Mouse (Mus musculus): Measurements from ENCODE around the gene Pelo.
A peak's percentile ranks its signal among the peaks of the same experiment; 100 is the strongest.

Gene Pelo

GRCm38 (mm10) chr13:115090069-115090976, at the start of gene Pelo:
Pelo (minus strand) TSS chr13:115090186.
- peak; percentile 95 to 96 for DNase-seq (ENCODE audit: low spot score in 2 of 2)

GRCm38 (mm10) chr13:115138513-115138912, 48.5 kb upstream of the Pelo start:
- no peak for DNase-seq (ENCODE audit: low spot score in 2 of 2)

DNA sequence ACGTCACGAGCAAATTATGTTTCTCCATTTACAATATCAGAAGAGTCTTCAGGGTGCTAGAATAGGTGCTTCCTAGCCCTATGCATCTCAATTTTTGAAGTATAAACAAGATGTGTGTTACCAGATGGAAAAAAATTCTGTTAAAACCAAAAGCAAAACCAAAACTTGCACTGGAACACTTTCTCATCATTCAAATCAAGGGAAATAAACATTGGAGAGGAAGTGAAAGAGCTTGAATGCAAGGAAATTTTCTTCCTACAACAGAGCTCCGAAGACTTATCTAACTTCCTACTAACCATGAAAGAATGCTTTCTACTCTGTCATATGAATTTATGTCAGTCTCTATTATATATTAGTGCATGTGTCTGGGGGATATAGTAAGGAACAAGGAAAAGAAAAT, 46.8 kb upstream of the Pelo start:
- DNase-seq (ENCODE audit: low spot score in 2 of 2), result peak in 1 of 2 experiments; percentile 5

DNA sequence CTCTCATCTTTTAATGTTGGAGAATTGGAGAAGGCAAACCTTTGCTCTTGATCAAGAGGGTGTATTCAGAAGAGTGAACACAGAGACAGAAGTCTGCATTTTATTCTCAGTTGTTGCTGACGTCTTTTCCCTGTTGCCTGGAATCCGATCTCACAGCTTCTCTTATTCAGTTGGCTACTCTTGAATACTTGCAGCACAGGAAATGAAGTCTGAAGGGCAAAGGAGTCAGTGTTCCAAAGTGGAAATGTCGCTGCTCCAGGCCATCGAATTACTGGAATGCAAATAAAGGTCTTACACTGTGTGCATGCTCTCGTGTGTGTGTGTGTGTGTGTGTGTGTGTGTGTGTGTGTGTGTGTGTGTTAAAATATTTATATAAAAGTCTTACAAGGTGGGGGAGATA, 42.4 kb upstream of the Pelo start:
- no peak for DNase-seq (ENCODE audit: low spot score in 2 of 2)

GRCm38 (mm10) chr13:115131381-115131780, 41.4 kb upstream of the Pelo start:
- no peak for DNase-seq (ENCODE audit: low spot score in 2 of 2)

- no peak for DNase-seq (ENCODE audit: low spot score in 2 of 2)
These were observed 40.0 kb upstream of the Pelo start for GRCm38 (mm10) chr13:115130035-115130434.

GRCm38 (mm10) chr13:115127826-115128225, 37.8 kb upstream of the Pelo start:
- no peak for DNase-seq (ENCODE audit: low spot score in 2 of 2)

DNA sequence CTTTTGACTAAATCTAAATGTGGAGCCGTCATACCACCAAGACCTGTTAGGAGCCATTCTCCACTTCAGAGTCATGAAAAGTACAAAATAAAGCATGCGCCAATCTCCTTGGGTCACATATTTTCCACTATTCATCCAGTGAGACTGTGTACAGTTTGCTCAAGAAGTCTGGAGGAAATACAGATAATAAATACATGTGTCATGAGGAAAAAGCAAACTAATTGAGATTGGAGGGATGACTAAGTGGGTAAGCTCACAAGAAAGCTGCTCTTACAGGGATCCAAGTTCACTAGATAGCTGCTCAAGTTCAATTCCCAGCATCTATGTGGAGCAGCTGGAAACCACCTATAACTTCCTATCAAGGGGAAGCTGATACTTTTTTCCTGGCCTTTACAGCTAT, 36.5 kb upstream of the Pelo start:
- no peak for DNase-seq (ENCODE audit: low spot score in 2 of 2)

- no peak for DNase-seq (ENCODE audit: low spot score in 2 of 2)
These were observed 35.1 kb upstream of the Pelo start for GRCm38 (mm10) chr13:115125130-115125529.

DNA sequence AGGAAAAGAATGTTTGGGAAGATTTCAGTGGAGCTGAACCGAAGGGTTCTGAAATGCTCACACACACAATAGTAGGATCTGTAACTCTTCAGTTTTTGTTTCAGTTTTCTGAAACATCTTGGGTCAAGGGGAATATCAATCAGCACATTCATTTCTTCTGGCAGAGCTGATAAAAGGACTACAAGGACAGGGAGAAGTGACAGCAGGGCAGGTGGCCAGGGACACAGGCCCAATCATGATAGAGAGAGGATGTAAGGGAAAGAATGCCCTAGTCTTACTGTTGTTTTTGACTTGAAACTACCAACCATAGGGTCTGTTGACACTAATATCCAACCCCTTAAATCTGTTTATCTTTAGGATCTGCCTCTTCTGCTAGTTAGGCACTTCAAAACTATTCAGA, 34.5 kb upstream of the Pelo start:
- no peak for DNase-seq (ENCODE audit: low spot score in 2 of 2)

- no peak for DNase-seq (ENCODE audit: low spot score in 2 of 2)
These were observed 28.8 kb upstream of the Pelo start for GRCm38 (mm10) chr13:115118756-115119155.

- DNase-seq (ENCODE audit: low spot score in 2 of 2), result no peak
These were observed 28.2 kb upstream of the Pelo start for GRCm38 (mm10) chr13:115118195-115118594.

DNA sequence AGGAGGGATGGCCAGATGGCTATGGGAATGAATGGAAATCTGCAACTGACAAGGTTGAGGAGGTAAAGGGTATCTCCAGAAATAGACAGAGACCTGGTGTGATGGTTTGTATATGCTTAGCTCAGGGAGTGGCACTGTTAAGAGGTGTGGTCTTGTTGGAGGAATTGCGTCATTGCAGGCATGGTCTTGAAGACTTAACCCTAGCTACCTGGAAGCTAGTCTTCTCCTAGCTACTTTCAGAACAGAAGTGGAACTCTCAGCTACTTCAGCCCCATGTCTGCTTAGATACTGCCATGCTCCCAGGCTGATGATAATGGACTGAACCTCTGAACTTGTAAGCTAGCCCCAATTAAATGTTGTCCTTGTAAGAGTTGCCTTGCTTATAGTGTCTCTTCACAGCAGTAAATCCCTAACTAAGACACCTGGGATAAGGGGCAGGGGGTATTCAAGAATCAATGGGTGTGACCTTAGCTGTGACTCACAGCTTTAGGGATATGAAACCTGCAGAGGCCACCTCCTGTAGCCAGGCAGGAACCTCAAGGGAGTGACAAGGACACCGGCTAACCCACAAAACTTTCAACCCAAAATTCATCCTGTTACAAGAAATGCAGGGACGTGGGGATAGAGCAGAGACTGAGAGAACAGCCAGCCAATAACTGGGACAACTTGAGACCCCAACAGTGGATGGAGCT, 27.1 kb upstream of the Pelo start:
- DNase-seq (ENCODE audit: low spot score in 2 of 2), result no peak

DNA sequence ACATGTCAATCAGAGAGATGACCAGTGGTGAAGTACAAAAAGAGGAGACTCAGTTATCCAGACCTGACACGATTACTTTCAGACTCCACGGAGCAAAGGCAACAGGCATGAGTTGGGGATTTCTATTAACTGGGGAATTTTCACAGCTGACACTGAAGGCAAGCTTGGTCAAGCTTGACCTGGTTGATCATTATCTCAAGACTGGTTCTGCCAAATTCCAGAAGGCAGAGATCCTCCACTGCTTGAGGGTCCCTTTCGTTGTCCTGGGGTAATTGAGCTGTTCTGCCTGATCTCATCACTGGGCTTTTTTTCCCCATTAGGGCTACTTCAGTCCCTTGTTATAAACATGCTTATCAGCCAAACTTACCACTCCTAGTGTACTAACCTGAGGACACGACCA, 19.6 kb upstream of the Pelo start:
- DNase-seq (ENCODE audit: low spot score in 2 of 2), result no peak

DNA sequence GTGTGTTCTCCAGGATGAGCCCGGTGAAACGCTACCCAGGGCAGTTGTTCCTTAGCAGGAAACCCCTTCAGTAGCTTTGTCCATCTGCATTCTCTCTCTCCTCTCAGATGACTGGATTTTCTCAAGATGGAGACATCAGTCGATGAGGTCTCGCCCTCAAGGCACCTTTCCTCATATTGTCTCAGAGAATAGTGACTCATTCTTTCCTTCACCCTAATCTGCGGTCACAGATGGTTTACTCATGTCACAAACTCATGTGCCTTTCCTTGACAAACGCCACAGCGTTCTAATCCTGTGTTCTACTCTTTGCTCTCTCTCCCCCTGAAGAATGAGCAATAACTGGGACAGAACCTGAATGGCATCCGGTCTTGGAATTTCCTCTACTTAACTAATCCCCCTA, 17.4 kb upstream of the Pelo start:
- DNase-seq (ENCODE audit: low spot score in 2 of 2), result no peak

DNA sequence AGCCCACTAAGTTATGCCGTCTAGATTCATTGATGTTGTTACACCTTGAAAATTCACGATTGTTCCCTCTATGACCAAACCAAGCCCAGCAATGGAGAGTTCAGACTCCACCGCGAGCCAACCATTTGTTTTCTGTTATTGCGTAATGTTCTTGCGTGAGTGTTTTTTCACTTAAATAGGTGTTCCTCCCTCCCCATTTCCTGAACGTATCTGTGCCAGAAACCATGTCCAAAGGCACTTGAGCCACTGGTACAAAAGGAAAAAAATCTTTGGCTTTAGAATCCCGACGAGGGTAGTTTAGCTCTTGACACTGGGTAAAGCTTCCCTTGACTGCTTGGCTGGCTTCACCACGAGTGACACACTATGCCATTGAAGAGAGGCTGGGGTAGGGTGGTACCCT, 16.2 kb upstream of the Pelo start:
- DNase-seq (ENCODE audit: low spot score in 2 of 2), result no peak

DNA sequence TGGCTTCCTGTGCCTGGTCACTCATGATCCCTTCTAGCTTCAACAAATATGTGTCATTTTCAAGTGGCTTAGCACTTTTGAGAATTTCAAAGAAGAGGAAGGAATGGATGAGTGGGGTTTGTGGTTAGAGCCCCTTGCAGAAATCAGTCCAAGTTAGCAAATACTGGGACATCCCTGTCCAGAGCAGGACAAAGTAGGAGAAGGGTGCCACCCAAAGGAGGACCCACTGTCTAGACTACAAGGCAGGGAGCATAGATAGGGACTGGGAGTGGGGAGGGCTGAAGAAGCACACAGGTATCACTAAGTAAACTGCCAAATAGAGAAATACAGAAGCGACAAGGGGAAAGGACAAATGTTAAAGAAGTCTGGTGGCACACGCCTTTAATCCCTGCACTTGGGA, 12.8 kb upstream of the Pelo start:
- no peak for DNase-seq (ENCODE audit: low spot score in 2 of 2)

DNA sequence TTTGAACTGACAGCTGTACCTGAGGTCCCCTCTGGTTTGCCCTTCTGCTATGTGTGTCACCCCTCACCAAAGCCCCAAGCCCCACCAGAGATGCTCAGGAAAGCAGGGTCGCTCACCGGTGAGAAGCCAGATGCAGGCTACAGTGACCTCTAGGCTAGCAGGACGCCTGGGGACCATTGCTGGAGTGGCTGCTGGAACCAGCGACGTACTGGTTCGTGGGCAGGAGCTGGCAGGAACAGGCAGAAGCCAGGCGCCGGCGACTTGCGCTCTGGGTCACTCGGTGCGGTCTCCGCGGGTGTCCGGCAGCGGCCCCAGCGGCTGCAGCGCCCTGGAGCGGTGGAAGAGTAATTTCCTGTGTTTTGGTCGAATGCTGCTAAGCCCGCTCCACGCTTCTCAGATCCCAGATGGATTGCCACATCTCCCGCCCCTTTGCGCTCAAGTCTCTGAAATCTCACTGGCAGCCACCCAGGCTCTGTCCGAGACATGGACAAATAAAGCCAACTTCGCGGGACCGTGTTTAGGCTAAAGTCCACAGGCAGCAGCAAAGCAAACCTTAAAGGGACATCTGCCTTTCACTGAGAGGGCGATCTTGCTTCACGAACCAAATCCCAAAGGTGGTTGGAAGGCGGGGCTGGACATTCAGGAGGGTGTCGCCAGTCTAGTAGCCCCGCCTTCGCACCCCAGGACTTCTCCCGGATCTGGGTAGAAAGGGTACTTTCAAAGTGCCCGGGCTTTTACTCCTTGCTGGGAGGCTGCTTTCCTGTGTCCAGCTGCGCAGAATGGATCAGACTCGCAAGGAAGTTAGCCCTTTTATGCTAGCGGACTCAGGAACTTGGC, 11.6 kb upstream of the Pelo start, which contains the start of the genes Gm49395 and Itga1:
Gm49395 (minus strand) TSS at position 567 of the 837 bp plus-strand sequence.
Itga1 (minus strand) TSS at position 610 of the 837 bp plus-strand sequence.
- peak; percentile 35 to 41 for DNase-seq (ENCODE audit: low spot score in 2 of 2)

- DNase-seq (ENCODE audit: low spot score in 2 of 2), result no peak
These were observed 10.6 kb upstream of the Pelo start for GRCm38 (mm10) chr13:115100381-115101177.

DNA sequence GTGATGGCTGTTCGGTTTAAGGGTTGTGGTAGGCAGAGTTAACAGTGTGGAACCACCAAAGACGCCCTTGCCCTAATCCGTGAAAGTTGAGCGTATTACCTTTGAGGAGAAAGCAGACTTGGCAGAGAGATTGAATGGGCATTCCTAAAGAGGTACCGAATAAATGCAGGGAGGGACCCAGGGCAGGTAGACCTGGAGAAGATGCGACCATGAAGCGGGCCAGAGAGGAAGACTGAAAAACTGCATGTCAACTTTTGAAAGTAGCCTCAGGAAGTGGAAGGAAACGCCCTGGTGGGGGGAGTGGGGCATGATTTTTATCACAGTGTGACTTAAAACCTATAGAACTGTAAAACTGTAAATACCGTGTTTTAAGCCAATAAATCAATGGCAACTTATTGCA, 9.4 kb upstream of the Pelo start:
- no peak for DNase-seq (ENCODE audit: low spot score in 2 of 2)

- DNase-seq (ENCODE audit: low spot score in 2 of 2), result no peak
These were observed 8.2 kb upstream of the Pelo start for GRCm38 (mm10) chr13:115098227-115098626.
